Mouse (Mus musculus) kidney, embryonic 16.5 days (tissue): Measurements from ENCODE around the gene Hcrt. TPM values are rescaled to one million over a fixed set of nuclear protein-coding genes. Genes with fewer than 3 reads are reported as not detected.

ENCODE experiments used
- ATAC-seq: fragments of 200-750 bp; cut with Nextera tagmentation; 2 replicates; pipeline ENCODE4 v1.8.0; 2017; ENCODE audit warnings: moderate TSS enrichment; ENCODE audit not compliant: low FRiP score, low TSS enrichment
- H3K27ac ChIP-seq: fragments of 300-500 bp; sonication (generic); 2 replicates; pipeline ENCODE4 v1.5.1; 2014; ENCODE audit warnings: low read length
- H3K27me3 ChIP-seq: fragments of 300-500 bp; sonication (generic); 2 replicates; pipeline ENCODE4 v1.6.1; 2014; ENCODE audit warnings: low read length, control low read depth, mixed read lengths; ENCODE audit not compliant: insufficient read depth
- H3K36me3 ChIP-seq: fragments of 300-500 bp; sonication (generic); 2 replicates; pipeline ENCODE4 v1.6.1; 2014; ENCODE audit warnings: low read length, control low read depth, mixed read lengths; ENCODE audit not compliant: insufficient read depth
- H3K4me1 ChIP-seq: fragments of 300-500 bp; sonication (generic); 2 replicates; pipeline ENCODE4 v1.6.1; 2014; ENCODE audit warnings: low read length, control low read depth, mixed read lengths; ENCODE audit not compliant: insufficient read depth
- H3K4me2 ChIP-seq: fragments of 300-500 bp; sonication (generic); replicated peaks from 2 replicates; pipeline ENCODE4 v1.6.1; 2014; ENCODE audit warnings: low read depth, low read length
- H3K4me3 ChIP-seq: fragments of 300-500 bp; sonication (generic); 2 replicates; pipeline ENCODE4 v1.5.1; 2014; ENCODE audit warnings: mild to moderate bottlenecking, low read length
- H3K9ac ChIP-seq: fragments of 300-500 bp; sonication (generic); replicated peaks from 2 replicates; pipeline ENCODE4 v1.6.1; 2014; ENCODE audit warnings: low read length
- H3K9me3 ChIP-seq: fragments of 300-500 bp; sonication (generic); 2 replicates; pipeline ENCODE4 v1.6.1; 2016; ENCODE audit warnings: low read length, control low read depth
- WGBS: fragments of 180-500 bp; shearing (Covaris S2); extraction: QIAGEN DNeasy Blood & Tissue Kit; methylation state at CpG from one replicate; pipeline ENCODE4 v1.1.7; 2014; 5-methylcytosine and 5-hydroxymethylcytosine counted together
- polyA plus RNA-seq: library from polyadenylated mRNA; unstranded; fragments of >200 nt; fragmentation: Nextera tagmentation; extraction: Ambion mirVana; gene quantifications from 2 replicates; pipeline ENCODE4 v1.2.1, GENCODE M21; 2015

The Hcrt gene
- polyA plus RNA-seq, 1 experiment from 2014 or later = not detected

DNA sequence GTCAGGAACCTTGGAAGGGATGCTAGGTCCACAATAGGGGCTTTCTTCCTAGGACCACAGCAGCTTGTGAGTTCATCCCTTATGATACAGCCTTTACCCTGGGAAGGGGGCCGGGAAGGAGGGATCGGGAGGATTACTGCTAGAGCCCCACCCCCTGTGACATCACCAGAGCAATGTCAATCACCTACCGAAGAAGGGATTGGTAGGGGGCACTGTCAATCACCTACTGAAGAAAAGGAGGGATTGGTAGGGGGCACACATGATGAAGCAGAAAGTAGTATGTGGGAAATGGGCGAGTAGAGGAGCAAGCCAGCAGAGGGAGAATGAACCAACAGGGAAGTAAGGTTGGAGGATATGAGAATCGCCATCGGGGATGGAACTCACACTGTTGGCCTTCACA is 6.3 kb downstream of the Hcrt start:
- no peak overlapping the region for H3K27ac ChIP-seq

DNA sequence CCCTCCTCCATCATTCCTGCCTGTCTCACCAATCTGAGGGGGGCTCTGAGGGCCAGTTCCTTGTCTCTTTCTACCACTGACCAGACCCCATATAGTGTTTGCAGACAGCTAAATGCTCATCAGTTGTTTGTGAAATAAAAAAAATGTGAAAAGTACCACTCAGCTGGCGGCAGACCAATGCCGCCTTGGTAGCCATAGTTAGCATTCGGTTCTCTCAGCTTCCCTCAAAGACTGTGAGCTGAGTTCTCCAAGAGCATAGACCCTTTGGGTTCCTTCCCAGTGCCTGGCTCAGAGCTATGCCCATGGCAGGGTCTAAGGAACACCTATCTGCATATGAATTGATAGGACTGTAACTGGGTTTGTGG is 8.1 kb downstream of the Hcrt start:
- peaks cover 14% of the 10 kb centered on the region for H3K27me3 ChIP-seq
- no peak overlapping the region for H3K9ac ChIP-seq
- H3K4me2 ChIP-seq = no peak overlapping the region
- peaks cover 13% of the 10 kb centered on the region for H3K4me1 ChIP-seq
- 94% methylated on average over 3 of the region's 3 CpGs for WGBS
- H3K9me3 ChIP-seq = no peaks in the 10 kb centered on the region
- no peaks in the 10 kb centered on the region for H3K36me3 ChIP-seq
- no peak overlapping the region for H3K27ac ChIP-seq
- ATAC-seq = no peak
- H3K4me3 ChIP-seq = no peak overlapping the region

More for the DNA sequence above, 6.3 kb downstream of the Hcrt start:
- H3K9ac ChIP-seq = no peak overlapping the region
- peaks cover 21% of the 10 kb centered on the region for H3K27me3 ChIP-seq
- H3K4me2 ChIP-seq = no peak overlapping the region
- no peaks in the 10 kb centered on the region for H3K9me3 ChIP-seq
- no peak for ATAC-seq
- peaks cover 16% of the 10 kb centered on the region for H3K4me1 ChIP-seq
- 70% methylated on average over 6 of the region's 6 CpGs for WGBS
- H3K4me3 ChIP-seq = no peak overlapping the region
- H3K36me3 ChIP-seq = no peaks in the 10 kb centered on the region

DNA sequence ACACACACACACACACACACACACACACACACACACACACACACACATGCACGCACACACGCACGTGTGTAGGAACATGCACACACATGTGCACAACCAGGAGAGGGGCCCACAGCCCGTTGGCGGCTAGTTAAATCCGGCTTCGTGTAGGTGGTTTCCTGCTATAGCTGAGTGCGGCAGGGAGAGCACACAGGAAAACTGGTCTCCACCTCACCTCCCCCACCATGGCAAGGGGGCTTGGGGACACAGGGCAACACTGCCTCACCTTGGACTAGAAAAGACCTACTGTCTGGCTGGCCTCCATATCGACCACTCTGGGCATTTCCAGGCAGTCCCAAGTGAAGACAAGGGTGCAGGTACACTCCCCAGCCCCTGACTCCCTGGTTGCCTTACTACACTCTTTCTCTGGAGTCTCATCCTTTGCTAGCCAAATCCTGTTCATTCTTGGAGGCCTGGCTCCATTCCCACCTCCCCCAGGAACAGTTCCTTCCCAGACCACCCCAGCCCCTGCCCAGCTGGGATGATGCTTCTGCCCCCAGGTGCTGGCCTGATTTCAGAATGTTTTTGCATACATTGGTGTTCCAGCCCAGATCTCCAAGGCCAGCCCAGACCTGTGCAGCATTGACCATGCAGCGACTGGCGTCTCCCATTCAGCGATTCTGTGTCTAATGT is 8.6 kb downstream of the Hcrt start:
- H3K4me3 ChIP-seq = no peak overlapping the region
- H3K27me3 ChIP-seq = peaks cover 12% of the 10 kb centered on the region
- ATAC-seq = no peak
- no peaks in the 10 kb centered on the region for H3K9me3 ChIP-seq
- no peak overlapping the region for H3K27ac ChIP-seq
- peaks cover 8% of the 10 kb centered on the region; the same call in 1 of the 2 replicates for H3K4me1 ChIP-seq
- no peaks in the 10 kb centered on the region for H3K36me3 ChIP-seq
- 84% methylated on average over 12 of the region's 12 CpGs for WGBS
- H3K9ac ChIP-seq = no peak overlapping the region
- H3K4me2 ChIP-seq = no peak overlapping the region

DNA sequence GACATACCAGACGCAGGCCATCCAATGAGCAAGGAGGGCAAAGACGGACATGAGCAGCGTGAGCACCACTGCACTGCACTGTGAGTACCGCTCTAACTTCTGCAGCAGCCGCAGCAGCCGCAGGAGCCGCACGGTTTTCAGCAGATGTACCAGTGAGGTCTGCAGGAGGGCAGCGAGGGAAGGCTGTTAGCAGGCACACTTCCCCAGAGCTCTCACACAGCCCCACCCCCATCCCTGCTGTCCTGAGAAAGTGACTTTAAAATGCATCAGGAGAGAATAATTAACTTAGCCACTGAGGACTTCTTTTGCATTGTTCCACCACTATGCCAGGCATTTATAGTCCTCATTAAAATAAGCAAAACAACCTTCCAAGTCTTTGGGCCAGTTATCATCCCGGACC is 10.4 kb downstream of the Hcrt start:
- Histone ChIP-seq H3K9me3 (no peaks in the 10 kb centered on the region), H3K4me1 (peaks cover 6% of the 10 kb centered on the region; the same call in 1 of the 2 replicates), H3K27me3 (0 out of 2 replicates have a peak, but pooled peaks cover 10% of the 10 kb centered on the region), H3K4me3 (no peak overlapping the region), H3K36me3 (no peaks in the 10 kb centered on the region), H3K9ac (no peak overlapping the region), H3K27ac (no peak overlapping the region), H3K4me2 (no peak overlapping the region)
- 27% methylated on average over 10 of the region's 10 CpGs for WGBS
- peak; percentile 63; the same call in 1 of the 2 replicates for ATAC-seq

DNA sequence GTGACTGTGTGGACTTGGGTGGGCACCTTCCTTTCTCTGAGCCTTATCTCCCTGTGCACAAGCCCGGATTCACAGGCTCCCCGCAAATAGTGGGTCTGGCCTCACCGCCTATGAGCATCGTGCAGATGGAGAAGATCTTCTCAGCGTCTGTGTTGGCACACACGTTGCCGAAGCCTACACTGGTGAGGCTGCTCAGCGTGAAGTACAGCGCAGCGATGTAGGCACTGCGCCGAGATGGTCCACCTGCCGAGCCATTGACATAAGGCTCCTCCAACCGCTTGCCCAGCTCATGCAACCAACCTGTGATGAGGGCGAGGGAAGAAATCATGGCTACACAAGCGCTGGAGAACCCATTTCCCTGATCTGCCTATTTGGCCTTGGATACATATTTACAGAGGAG is 12.6 kb downstream of the Hcrt start:
- Histone ChIP-seq H3K27ac (no peak overlapping the region), H3K4me2 (no peak overlapping the region), H3K27me3 (0 out of 2 replicates have a peak, but pooled peaks cover 10% of the 10 kb centered on the region), H3K4me1 (peaks cover 6% of the 10 kb centered on the region; the same call in 1 of the 2 replicates), H3K36me3 (no peaks in the 10 kb centered on the region), H3K9me3 (no peaks in the 10 kb centered on the region), H3K4me3 (no peak overlapping the region), H3K9ac (no peak overlapping the region)
- ATAC-seq = no peak
- 90% methylated on average over 16 of the region's 16 CpGs for WGBS

DNA sequence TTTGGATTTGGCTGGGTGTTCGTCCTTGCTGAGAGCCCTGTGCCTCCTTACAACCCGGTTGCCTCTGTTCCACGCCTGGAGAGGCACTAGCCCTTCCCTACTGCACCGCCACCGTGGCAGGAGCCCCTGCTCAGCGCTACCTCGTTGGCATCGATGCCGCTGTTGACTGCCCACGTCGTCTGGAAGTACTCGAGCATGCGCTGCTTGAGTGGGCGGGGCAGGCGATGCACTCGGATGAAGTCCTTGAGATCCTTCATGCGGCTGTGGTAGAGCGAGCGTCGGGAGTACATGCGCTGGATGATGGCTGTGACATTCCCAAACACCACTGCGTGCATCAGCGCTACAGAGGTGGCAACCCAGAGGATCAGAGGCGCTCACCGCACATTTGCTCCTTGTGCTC is 13.3 kb downstream of the Hcrt start:
- no peak for ATAC-seq
- Histone ChIP-seq H3K9me3 (no peaks in the 10 kb centered on the region), H3K4me2 (no peak overlapping the region), H3K4me3 (no peak overlapping the region), H3K4me1 (peaks cover 6% of the 10 kb centered on the region; the same call in 1 of the 2 replicates), H3K27me3 (0 out of 2 replicates have a peak, but pooled peaks cover 10% of the 10 kb centered on the region), H3K36me3 (no peaks in the 10 kb centered on the region), H3K9ac (no peak overlapping the region), H3K27ac (no peak overlapping the region)
- WGBS = 44% methylated on average over 25 of the region's 25 CpGs

DNA sequence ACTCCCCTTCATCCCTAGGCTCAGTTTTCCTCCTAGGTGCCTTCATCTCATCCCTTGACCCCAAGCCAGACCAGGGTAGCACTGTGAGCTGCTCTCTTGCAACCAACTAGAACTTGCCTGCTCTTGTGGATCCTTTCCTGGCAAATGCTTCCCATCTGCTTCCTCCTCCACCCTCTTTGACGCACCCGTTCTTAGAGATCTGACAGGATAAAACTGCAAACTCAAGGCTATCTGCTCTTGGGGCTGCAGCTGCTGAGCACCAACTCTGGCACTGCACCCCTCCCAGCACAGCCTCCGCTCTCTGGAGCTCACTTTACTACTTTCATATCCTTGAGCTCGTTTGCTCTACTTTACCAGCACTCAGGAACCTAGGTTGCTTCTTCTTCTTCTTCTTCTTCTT is 14.1 kb downstream of the Hcrt start:
- H3K4me3 ChIP-seq = no peak overlapping the region
- no peak overlapping the region for H3K4me2 ChIP-seq
- no peak overlapping the region for H3K9ac ChIP-seq
- ATAC-seq = no peak
- H3K27ac ChIP-seq = no peak overlapping the region
- no peaks in the 10 kb centered on the region for H3K9me3 ChIP-seq
- no peaks in the 10 kb centered on the region for H3K36me3 ChIP-seq
- H3K4me1 ChIP-seq = peaks cover 6% of the 10 kb centered on the region; the same call in 1 of the 2 replicates
- H3K27me3 ChIP-seq = 0 out of 2 replicates have a peak, but pooled peaks cover 10% of the 10 kb centered on the region
- 72% methylated on average over 4 of the region's 4 CpGs for WGBS

DNA sequence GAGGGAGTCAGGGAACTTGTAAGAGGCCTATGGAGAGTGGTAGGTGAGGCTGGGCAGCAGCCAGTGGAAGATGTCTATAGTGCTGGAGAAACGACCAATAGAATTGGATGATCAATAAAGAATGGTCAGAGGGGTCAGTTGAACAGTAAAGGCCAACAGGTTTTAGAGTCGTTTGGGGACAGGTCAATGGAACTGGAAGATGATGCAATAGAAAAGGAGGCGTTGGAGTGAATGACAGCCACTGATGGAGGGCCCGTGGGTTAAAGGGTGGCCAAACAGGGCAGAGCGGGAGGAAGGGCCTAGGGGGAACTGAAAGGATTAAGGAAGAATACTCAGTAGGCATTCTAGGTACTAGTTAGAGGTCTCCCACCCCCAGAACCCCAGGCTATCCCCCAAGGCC is 15.6 kb downstream of the Hcrt start:
- 57% methylated on average over 5 of the region's 5 CpGs for WGBS
- H3K27me3 ChIP-seq = 0 out of 2 replicates have a peak, but pooled peaks cover 10% of the 10 kb centered on the region
- no peaks in the 10 kb centered on the region for H3K36me3 ChIP-seq
- H3K4me3 ChIP-seq = no peak overlapping the region
- H3K27ac ChIP-seq = no peak overlapping the region
- no peaks in the 10 kb centered on the region for H3K9me3 ChIP-seq
- no peak overlapping the region for H3K9ac ChIP-seq
- peaks cover 2% of the 10 kb centered on the region; the same call in 1 of the 2 replicates for H3K4me1 ChIP-seq
- no peak for ATAC-seq
- H3K4me2 ChIP-seq = no peak overlapping the region

DNA sequence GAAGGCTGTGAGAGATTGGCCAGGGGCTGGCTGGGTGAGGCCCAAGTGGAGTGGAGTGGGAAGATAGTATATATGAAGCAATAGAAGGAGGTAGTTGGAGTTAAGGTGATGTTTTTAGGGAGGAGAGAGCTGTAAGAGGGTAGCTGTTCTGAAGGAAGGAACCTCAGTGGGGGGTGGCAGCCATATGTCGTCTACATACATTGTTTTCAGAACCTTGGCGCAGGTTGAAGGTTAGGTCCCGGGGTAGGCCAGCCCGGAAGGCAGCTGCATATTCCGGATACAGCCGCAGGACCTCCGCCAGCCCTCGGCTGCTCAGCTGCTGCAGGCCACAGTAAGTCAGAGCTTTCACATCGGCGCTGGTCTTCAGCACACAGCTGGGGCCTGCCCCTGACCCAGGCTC is 16.2 kb downstream of the Hcrt start:
- WGBS = 75% methylated on average over 10 of the region's 10 CpGs

DNA sequence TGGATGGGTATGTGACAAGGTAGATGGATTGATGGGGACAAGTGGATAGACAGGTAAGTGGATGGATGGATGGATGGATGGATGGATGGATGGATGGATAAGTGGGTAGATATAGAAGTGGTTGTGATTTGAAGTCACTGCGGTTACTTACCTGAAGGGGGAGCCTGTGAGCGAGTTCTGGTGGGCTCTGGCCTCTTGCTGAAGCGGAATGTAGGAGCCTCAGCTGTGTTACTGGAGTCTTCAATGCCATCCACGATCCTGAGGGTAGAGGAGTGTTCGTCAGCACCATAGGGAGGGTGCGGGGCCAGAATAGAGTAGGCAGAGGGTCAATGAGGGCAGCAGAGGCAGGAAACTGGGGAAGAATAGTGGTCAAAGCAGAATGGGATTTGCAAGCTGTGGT is 17.6 kb downstream of the Hcrt start:
- 16% methylated on average over 6 of the region's 6 CpGs for WGBS
- 0 out of 2 replicates have a peak, but pooled peaks have one; percentile 44 for ATAC-seq
- no peaks in the 10 kb centered on the region for H3K4me1 ChIP-seq
- H3K4me3 ChIP-seq = no peak overlapping the region
- 0 out of 2 replicates have a peak, but pooled peaks cover 10% of the 10 kb centered on the region for H3K27me3 ChIP-seq
- H3K4me2 ChIP-seq = no peak overlapping the region
- H3K9me3 ChIP-seq = no peaks in the 10 kb centered on the region
- no peak overlapping the region for H3K27ac ChIP-seq
- no peaks in the 10 kb centered on the region for H3K36me3 ChIP-seq
- no peak overlapping the region for H3K9ac ChIP-seq

More for the DNA sequence above, 16.2 kb downstream of the Hcrt start:
- no peaks in the 10 kb centered on the region for H3K4me1 ChIP-seq
- no peak overlapping the region for H3K4me2 ChIP-seq
- H3K9me3 ChIP-seq = no peaks in the 10 kb centered on the region
- H3K27me3 ChIP-seq = 0 out of 2 replicates have a peak, but pooled peaks cover 10% of the 10 kb centered on the region
- no peak overlapping the region for H3K9ac ChIP-seq
- ATAC-seq = no peak
- H3K27ac ChIP-seq = no peak overlapping the region
- no peaks in the 10 kb centered on the region for H3K36me3 ChIP-seq
- no peak overlapping the region for H3K4me3 ChIP-seq
